Mouse (Mus musculus) pancreas, adult 10 weeks (tissue): ENCODE measurements around the gene Chd1. TPM values are rescaled to one million over a fixed set of nuclear protein-coding genes. Genes with fewer than 3 reads are reported as not detected.

Experiments
- polyA plus RNA-seq: library from polyadenylated mRNA; stranded (reverse); fragments of 350-450 nt; fragmentation: Illumina TruSeq; extraction: RNeasy Lipid Tissue Mini Kit (QIAGEN cat#74804); gene quantifications from one replicate; pipeline ENCODE4 v1.2.3, GENCODE M21; 2015; ENCODE audit warnings: low read depth, low replicate concordance; ENCODE audit not compliant: insufficient read depth

Gene Chd1
- polyA plus RNA-seq: 3.4 TPM

GRCm38 (mm10) chr17:15704475-15705300 is at the start of gene Chd1:
TSS of gene Chd1 (plus strand) at chr17:15704967.

Other genes starting within 250 kb of the Chd1 start
- 28.8 TPM for gene Psmb1, start 205.2 kb upstream of the Chd1 start, polyA plus RNA-seq
- 7.7 TPM for gene Tbp, start 205.1 kb upstream of the Chd1 start, polyA plus RNA-seq
- gene Pdcd2, start 177.7 kb upstream of the Chd1 start, polyA plus RNA-seq: 7.9 TPM
- 3.3 TPM for gene Prdm9, start 140.6 kb upstream of the Chd1 start, polyA plus RNA-seq
- gene Rgmb, start 126.1 kb downstream of the Chd1 start, polyA plus RNA-seq: 7.7 TPM